Mouse (Mus musculus): Measurements from ENCODE around the gene Cdk2ap2.
"Not testable (repeated sequence)": the region's sequence is repeated elsewhere in the genome, so short reads cannot be mapped to it uniquely, and the experiment has no call there.

- TF ChIP-seq POLR2A (IDR thresholded peaks at IDR 0.05; ENCODE audit: low read depth, low read length); CTCF (IDR thresholded peaks at IDR 0.05; ENCODE audit: extremely low read depth, insufficient read depth, insufficient read length, insufficient replicate concordance): not testable (repeated sequence)
Observed at GRCm38 (mm10) chr19:4121896-4122295, 24.9 kb downstream of the Cdk2ap2 start.
